Mouse (Mus musculus) ES-Bruce4 (cell line): ENCODE measurements at regions not wholly inside any gene's neighbourhood (a gene's known extent, or its start where the extent isn't known, plus 50 kb on each side); places are given as distances from the start of the nearest gene placed in this dataset.

Experiments used
- CTCF ChIP-seq: IDR thresholded peaks from one replicate; pipeline ENCODE4 v1.8.1; 2011; ENCODE audit warnings: low read depth, low read length
- EP300 ChIP-seq: IDR thresholded peaks from 2 replicates; pipeline ENCODE4 v1.6.1; 2011; ENCODE audit warnings: low read depth, low read length; ENCODE audit not compliant: insufficient read depth
- POLR2A ChIP-seq: IDR thresholded peaks from one replicate; pipeline ENCODE4 v1.8.1; 2011; ENCODE audit warnings: low read length; ENCODE audit not compliant: insufficient read depth

- TF ChIP-seq CTCF (no peak), POLR2A (no peak), EP300 (no peak)
Measured at GRCm38 (mm10) chr7:65802306-65802705, 59.2 kb upstream of the Pcsk6 start.
